Mouse (Mus musculus): ENCODE measurements at regions not wholly inside any gene's neighbourhood (a gene's known extent, or its start where the extent isn't known, plus 50 kb on each side); places are given as distances from the start of the nearest gene placed in this dataset.

DNA sequence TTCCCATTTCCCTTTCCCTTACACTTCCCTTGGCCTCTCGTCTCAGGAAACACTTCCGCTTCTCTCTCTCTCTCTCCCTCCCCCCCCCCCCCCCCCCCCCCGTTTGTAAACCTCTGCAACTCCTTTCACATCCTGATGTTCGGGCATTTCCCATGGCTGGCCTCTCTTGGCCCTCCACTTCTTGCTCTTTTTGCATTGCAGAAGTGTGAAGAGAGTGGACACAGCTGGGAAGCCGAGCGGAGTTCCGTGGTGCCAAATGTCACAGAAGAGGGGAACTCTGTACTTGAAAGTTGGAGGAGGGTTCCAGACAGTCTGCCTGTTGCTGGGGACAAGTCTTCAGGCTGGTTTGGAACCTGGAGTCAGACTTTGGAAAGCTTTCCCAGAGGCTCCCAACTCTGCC, 179.2 kb upstream of the Tab2 start:
- no peak for TF ChIP-seq CTCF (IDR thresholded peaks at IDR 0.05; ENCODE audit: low read depth, low read length)
- TF ChIP-seq POLR2A (IDR thresholded peaks at IDR 0.05; ENCODE audit: borderline replicate concordance, low read depth, low read length): no peak

Measured in bone marrow macrophage, adult 2 months (primary cell).